Mouse (Mus musculus) forebrain, embryonic 16.5 days (tissue): ENCODE measurements around the gene 3110082I17Rik. TPM values are rescaled to one million over a fixed set of nuclear protein-coding genes. Genes with fewer than 3 reads are reported as not detected.

Source experiments
- ATAC-seq: fragments of 200-750 bp; cut with Nextera tagmentation; 2 replicates; pipeline ENCODE4 v1.8.0; 2017; ENCODE audit warnings: mild to moderate bottlenecking, moderate library complexity
- H3K27ac ChIP-seq: fragments of 300-500 bp; sonication (generic); 2 replicates; pipeline ENCODE4 v1.5.1; 2014; ENCODE audit warnings: low read length, control low read depth
- H3K27me3 ChIP-seq: fragments of 300-500 bp; sonication (generic); replicated peaks from 2 replicates; pipeline ENCODE4 v1.6.1; 2014; ENCODE audit warnings: low read length; ENCODE audit not compliant: control insufficient read depth, insufficient read depth
- H3K36me3 ChIP-seq: fragments of 300-500 bp; sonication (generic); 2 replicates; pipeline ENCODE4 v1.6.1; 2014; ENCODE audit not compliant: control insufficient read depth, insufficient read depth
- H3K4me1 ChIP-seq: fragments of 300-500 bp; sonication (generic); replicated peaks from 2 replicates; pipeline ENCODE4 v1.6.1; 2014; ENCODE audit warnings: low read length; ENCODE audit not compliant: control insufficient read depth, insufficient read depth
- H3K4me2 ChIP-seq: fragments of 300-500 bp; sonication (generic); 2 replicates; pipeline ENCODE4 v1.6.1; 2014; ENCODE audit warnings: mild to moderate bottlenecking, low read length, control low read depth
- H3K4me3 ChIP-seq: fragments of 300-500 bp; sonication (generic); replicated peaks from 2 replicates; pipeline ENCODE4 v1.5.1; 2014; ENCODE audit warnings: mild to moderate bottlenecking, low read length, control low read depth
- H3K9ac ChIP-seq: fragments of 300-500 bp; sonication (generic); replicated peaks from 2 replicates; pipeline ENCODE4 v1.6.1; 2014; ENCODE audit warnings: low read depth, low read length, control low read depth
- H3K9me3 ChIP-seq: fragments of 300-500 bp; sonication (generic); 2 replicates; pipeline ENCODE4 v1.6.1; 2016; ENCODE audit warnings: low read length; ENCODE audit not compliant: control insufficient read depth
- WGBS: fragments of 180-500 bp; shearing (Covaris S2); extraction: QIAGEN DNeasy Blood & Tissue Kit; methylation state at CpG from one replicate; pipeline ENCODE4 v1.1.7; 2014; 5-methylcytosine and 5-hydroxymethylcytosine counted together
- polyA plus RNA-seq: library from polyadenylated mRNA; unstranded; fragments of >200 nt; fragmentation: Nextera tagmentation; extraction: Ambion mirVana; gene quantifications from 2 replicates; pipeline ENCODE4 v1.2.1, GENCODE M21; 2015

3110082I17Rik gene
- polyA plus RNA-seq, 1 experiment from 2014 or later, result 22.7 TPM

DNA sequence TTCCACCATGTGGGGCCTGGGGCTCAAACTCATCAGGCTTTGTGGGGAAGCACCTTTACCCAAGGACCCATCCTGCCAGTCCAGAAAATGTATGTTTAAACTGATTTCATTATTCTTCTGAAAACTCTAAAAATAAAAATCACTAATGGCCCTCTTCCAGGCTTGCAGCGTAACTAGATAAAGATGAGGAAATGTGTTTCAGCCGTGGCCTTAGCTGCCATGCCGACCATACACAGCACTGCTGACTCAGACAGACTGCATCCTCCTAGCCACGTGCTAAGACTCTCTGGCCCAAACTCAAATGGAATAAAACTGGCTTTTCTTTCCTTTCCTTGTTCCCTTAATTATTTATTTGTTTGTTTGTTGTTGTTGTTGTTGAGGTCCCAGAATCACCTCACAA is 4.5 kb upstream of the 3110082I17Rik start:
- Histone ChIP-seq H3K27me3 (no peaks in the 10 kb centered on the region), H3K4me1 (peaks cover 7% of the 10 kb centered on the region), H3K4me3 (no peak overlapping the region), H3K9ac (no peak overlapping the region), H3K9me3 (no peaks in the 10 kb centered on the region), H3K27ac (no peak overlapping the region), H3K4me2 (no peak overlapping the region), H3K36me3 (no peaks in the 10 kb centered on the region)
- ATAC-seq, result no peak
- WGBS, result 73% methylated on average over 4 of the region's 4 CpGs

DNA sequence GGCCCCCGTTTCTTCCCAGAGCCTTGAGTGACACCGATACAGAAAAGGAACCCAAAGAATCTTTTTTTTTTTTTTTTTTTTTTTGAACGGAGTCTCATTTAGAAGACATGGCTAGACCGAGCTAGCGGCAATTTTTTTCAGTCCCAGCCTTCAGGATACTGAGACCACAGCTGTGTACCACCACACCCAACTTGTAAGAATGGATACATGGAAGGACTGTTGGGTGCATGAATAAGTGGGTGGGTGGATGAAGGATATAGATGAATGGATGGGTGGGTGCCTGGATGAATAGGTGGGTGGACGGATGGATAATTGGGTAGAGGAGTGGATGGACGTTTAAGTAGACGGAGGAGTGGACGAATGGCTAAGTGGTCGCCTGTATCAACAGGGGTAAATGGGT is 389 bp downstream of the 3110082I17Rik start:
- Histone ChIP-seq H3K27me3 (no peaks in the 10 kb centered on the region), H3K4me1 (peaks cover 15% of the 10 kb centered on the region), H3K27ac (no peak overlapping the region), H3K4me3 (peak overlapping the region; percentile 71), H3K9ac (peak overlapping the region; percentile 67), H3K36me3 (no peaks in the 10 kb centered on the region), H3K9me3 (no peaks in the 10 kb centered on the region), H3K4me2 (peak overlapping the region; percentile 85)
- peak; percentile 35 for ATAC-seq
- WGBS, result 4% methylated on average over 10 of the region's 10 CpGs

DNA sequence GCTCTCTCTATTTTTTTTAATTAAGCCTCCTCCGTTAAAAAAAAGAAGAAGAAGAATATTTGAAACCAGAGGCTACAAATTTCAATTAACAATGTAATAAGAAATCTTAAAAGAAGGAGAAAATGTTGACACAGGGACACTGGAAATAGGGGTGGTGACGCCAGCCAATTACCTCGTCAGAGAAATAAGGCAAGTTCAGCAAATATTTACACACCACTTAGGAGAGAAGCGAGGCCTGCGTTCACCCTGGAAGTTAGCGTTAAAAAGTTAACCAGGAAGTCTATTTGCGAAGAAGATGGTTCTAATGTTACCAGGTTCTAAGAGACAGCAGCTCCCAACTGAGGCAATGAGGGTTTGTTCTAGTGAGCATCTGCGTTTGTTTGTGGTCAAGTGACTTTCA is 3.1 kb downstream of the 3110082I17Rik start:
- ATAC-seq, result no peak
- Histone ChIP-seq H3K27me3 (no peaks in the 10 kb centered on the region), H3K9me3 (no peaks in the 10 kb centered on the region), H3K36me3 (no peaks in the 10 kb centered on the region), H3K9ac (no peak overlapping the region), H3K4me3 (no peak overlapping the region), H3K4me2 (no peak overlapping the region), H3K27ac (no peak overlapping the region), H3K4me1 (peaks cover 15% of the 10 kb centered on the region)
- 87% methylated on average over 8 of the region's 8 CpGs for WGBS

DNA sequence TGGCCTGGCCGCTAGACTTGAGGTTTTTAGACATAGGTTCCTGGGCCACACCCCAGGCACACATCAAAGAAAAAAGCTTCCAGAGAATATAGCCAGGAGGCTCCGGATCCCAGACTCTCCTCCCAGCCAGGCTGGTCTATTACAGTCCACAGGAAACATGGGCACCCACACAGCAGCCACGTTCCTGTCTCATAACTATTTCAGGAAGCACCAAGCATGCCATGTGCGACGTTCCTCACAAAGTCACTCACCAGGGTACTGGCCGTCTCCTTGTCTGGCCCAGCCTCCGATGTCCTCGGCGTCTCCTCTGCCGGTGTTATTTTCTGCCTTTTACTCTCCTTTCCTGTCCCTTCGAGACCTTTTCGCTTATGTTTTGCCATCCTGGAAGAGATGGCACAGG is 5.2 kb downstream of the 3110082I17Rik start:
- H3K27me3 ChIP-seq, result no peaks in the 10 kb centered on the region
- H3K4me1 ChIP-seq, result peaks cover 12% of the 10 kb centered on the region
- no peaks in the 10 kb centered on the region for H3K36me3 ChIP-seq
- H3K4me2 ChIP-seq, result no peak overlapping the region
- H3K9ac ChIP-seq, result no peak overlapping the region
- H3K4me3 ChIP-seq, result no peak overlapping the region
- no peak overlapping the region for H3K27ac ChIP-seq
- H3K9me3 ChIP-seq, result no peaks in the 10 kb centered on the region
- no peak for ATAC-seq
- WGBS, result 93% methylated on average over 12 of the region's 12 CpGs

DNA sequence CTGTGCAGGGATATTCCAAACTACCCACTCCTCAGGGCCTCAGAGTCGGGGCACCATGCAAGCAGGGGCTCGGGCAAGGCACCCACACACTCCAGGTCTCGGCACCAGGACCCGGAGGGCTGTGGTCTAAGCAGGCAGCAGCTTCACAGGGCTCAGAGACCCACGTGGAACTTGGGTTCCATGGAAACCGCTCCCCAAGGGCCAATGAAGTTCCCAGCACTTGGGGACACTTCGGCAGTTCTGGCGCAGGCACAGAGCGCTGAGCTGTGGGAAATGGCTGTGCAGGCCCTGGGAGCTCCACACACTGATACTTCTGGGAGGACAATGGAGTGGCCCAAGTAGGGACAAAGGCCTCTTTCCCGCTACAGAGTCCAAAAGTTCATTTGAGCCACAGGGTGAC is 7.3 kb downstream of the 3110082I17Rik start:
- Histone ChIP-seq H3K9me3 (no peaks in the 10 kb centered on the region), H3K4me2 (no peak overlapping the region), H3K27ac (no peak overlapping the region), H3K27me3 (no peaks in the 10 kb centered on the region), H3K4me1 (peaks cover 10% of the 10 kb centered on the region), H3K36me3 (no peaks in the 10 kb centered on the region), H3K9ac (no peak overlapping the region), H3K4me3 (no peak overlapping the region)
- WGBS, result 88% methylated on average over 10 of the region's 10 CpGs
- no peak for ATAC-seq

DNA sequence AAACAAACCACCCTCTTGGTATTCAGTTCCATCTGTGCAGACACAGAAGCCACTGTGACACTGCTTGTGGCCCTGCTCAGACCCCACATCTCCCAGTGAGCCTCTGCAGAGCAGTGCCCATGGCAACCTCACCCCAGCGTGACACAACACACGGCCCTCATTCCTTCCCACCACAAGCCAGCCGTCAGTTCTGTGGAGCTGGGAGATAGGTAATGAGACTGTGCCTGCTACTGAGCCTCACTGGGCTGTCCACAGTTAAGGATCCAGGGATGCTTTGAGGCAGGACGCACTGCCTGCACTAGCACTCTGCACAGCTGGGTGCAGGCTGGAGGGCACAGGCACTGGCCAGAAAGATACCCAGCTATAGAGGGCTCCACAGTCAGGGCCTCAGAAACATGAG is 10.4 kb downstream of the 3110082I17Rik start:
- no peaks in the 10 kb centered on the region for H3K36me3 ChIP-seq
- H3K4me2 ChIP-seq, result no peak overlapping the region
- peaks cover 10% of the 10 kb centered on the region for H3K4me1 ChIP-seq
- no peaks in the 10 kb centered on the region for H3K9me3 ChIP-seq
- ATAC-seq, result no peak
- no peaks in the 10 kb centered on the region for H3K27me3 ChIP-seq
- 47% methylated on average over 4 of the region's 4 CpGs for whole genome bisulfite sequencing
- H3K27ac ChIP-seq, result no peak overlapping the region
- H3K9ac ChIP-seq, result no peak overlapping the region
- H3K4me3 ChIP-seq, result no peak overlapping the region

DNA sequence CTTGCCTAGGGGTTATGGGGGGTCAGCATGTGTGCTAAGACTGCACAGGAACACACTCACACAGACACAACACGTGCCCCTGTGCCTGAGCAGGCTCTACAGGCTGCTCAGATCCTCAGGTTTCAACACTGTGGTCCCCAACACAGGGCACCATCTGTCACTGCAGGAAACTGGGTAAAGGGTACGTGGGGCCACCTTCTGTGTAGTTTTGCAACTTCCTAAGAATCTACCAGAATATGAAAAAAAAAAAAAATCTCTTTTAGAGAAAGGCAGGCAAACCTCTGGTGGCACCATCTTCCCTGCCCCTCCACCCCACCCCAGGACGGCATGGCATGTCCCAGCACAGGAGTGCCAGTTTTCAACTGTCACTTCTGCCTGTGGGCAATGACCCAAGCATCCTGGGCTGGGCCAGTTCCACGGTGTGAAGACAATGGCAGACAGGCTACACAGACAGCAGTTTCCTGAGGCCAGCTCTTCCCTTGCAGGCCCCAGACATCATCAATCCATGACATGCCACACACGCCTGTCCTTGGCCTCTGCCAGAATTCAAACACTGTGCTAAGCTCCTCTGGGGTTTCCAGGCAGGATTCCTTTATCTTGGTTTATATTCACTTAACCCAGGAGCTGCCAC is 11.1 kb downstream of the 3110082I17Rik start:
- Histone ChIP-seq H3K27me3 (no peaks in the 10 kb centered on the region), H3K4me3 (no peak overlapping the region), H3K9ac (no peak overlapping the region), H3K9me3 (no peaks in the 10 kb centered on the region), H3K27ac (no peak overlapping the region), H3K4me1 (peaks cover 10% of the 10 kb centered on the region), H3K36me3 (no peaks in the 10 kb centered on the region), H3K4me2 (no peak overlapping the region)
- no peak for ATAC-seq
- WGBS, result 53% methylated on average over 5 of the region's 5 CpGs

DNA sequence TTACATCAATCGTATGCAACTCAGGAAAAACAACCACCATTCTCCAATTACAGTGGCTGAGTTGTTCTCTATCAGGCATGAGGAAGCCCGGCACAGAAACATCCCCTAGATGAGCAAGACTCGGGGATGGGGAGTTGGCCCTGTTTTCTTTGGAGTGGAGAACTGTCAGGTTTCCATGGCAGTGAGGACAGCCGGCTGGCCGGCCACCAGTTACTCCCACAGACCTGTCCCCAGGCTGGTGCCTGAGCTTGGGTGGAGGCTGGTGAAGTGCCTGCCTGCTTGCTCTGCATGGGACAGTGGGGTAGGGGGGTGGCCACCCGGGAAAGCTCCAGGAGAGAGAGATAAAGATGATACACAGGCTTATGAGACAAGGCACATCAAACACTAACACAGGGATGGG is 12.3 kb downstream of the 3110082I17Rik start:
- Histone ChIP-seq H3K27me3 (no peaks in the 10 kb centered on the region), H3K4me1 (peaks cover 10% of the 10 kb centered on the region), H3K4me2 (no peak overlapping the region), H3K4me3 (no peak overlapping the region), H3K9me3 (no peaks in the 10 kb centered on the region), H3K9ac (no peak overlapping the region), H3K27ac (no peak overlapping the region), H3K36me3 (no peaks in the 10 kb centered on the region)
- no peak for ATAC-seq
- WGBS, result 76% methylated on average over 6 of the region's 6 CpGs

DNA sequence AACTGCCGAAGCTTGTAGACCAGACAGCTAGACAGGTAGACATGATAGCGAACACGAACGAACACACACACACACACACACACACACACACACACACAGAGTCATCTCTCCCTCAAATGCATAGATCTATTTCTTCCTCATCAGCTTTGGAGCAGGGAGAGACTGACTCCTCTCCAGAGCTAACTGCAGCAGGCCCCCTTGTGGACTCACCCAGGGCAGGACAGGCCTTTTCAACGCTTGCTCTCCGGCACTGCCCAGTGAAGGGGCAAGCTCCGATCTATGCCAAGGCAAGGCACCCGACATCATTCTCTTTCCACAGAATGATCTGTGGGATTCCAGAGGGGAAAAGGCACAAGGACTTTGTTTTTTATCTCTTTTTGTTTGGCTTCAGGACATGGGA is 15.1 kb downstream of the 3110082I17Rik start:
- no peak overlapping the region for H3K4me2 ChIP-seq
- H3K9me3 ChIP-seq, result no peaks in the 10 kb centered on the region
- no peak for ATAC-seq
- H3K27me3 ChIP-seq, result no peaks in the 10 kb centered on the region
- no peak overlapping the region for H3K9ac ChIP-seq
- no peak overlapping the region for H3K4me3 ChIP-seq
- H3K27ac ChIP-seq, result no peak overlapping the region
- H3K36me3 ChIP-seq, result no peaks in the 10 kb centered on the region
- 81% methylated on average over 8 of the region's 8 CpGs for WGBS
- peaks cover 24% of the 10 kb centered on the region for H3K4me1 ChIP-seq

DNA sequence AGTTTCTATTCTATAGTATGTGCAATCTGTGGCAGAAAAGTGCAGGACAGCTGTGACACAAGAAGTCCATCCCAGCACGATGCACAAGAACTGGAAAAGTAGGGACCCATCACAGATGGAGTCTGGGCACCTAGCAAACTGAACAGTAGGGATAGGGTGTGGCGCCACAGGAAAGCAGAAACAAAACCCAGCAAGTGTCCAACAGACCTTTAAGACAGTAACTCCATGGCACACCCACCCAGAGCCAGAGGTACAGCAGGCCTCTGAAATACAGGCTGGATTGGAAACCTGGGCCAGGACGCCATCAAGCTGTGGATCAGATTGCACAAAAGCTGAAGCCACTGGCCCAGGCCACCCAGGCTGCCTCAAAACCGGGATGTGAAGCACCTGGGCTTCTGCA is 17.4 kb downstream of the 3110082I17Rik start:
- H3K4me1 ChIP-seq, result peaks cover 21% of the 10 kb centered on the region
- H3K36me3 ChIP-seq, result no peaks in the 10 kb centered on the region
- H3K4me3 ChIP-seq, result no peak overlapping the region
- no peak overlapping the region for H3K9ac ChIP-seq
- H3K27me3 ChIP-seq, result no peaks in the 10 kb centered on the region
- no peak for ATAC-seq
- no peaks in the 10 kb centered on the region for H3K9me3 ChIP-seq
- H3K27ac ChIP-seq, result 0 out of 2 replicates have a peak overlapping the region, but pooled peaks have one; percentile 21
- no peak overlapping the region for H3K4me2 ChIP-seq
- 81% methylated on average over 4 of the region's 4 CpGs for WGBS
